Mouse (Mus musculus) adrenal gland, adult (tissue): ENCODE data around the gene Gatb.

ENCODE experiments used
- DNase-seq, 2 experiments: peaks; one replicate each; pipeline ENCODE4 v3.0.0; 2022 to 2023; ENCODE audit warnings: low spot score in 1 of 2; ENCODE audit not compliant: inconsistent age in 2 of 2

Gene Gatb

GRCm38 (mm10) chr3:85652727-85653665, 79.1 kb downstream of the Gatb start:
- DNase-seq: no peak

GRCm38 (mm10) chr3:85655538-85655937, 81.6 kb downstream of the Gatb start:
- no peak for DNase-seq

- DNase-seq: no peak
Observed at GRCm38 (mm10) chr3:85659681-85660080, 85.8 kb downstream of the Gatb start.

- no peak for DNase-seq
Observed at GRCm38 (mm10) chr3:85661926-85662813, 88.3 kb downstream of the Gatb start.

GRCm38 (mm10) chr3:85663826-85664225, 89.9 kb downstream of the Gatb start:
- no peak for DNase-seq

GRCm38 (mm10) chr3:85664591-85665171, 90.8 kb downstream of the Gatb start:
- no peak for DNase-seq

GRCm38 (mm10) chr3:85666166-85666565, 92.2 kb downstream of the Gatb start:
- DNase-seq: no peak

GRCm38 (mm10) chr3:85666736-85667135, 92.8 kb downstream of the Gatb start:
- DNase-seq: no peak

- no peak for DNase-seq
Observed at GRCm38 (mm10) chr3:85667683-85668082, 93.8 kb downstream of the Gatb start.

GRCm38 (mm10) chr3:85669844-85670243, 95.9 kb downstream of the Gatb start:
- no peak for DNase-seq

GRCm38 (mm10) chr3:85677133-85677532, 103.2 kb downstream of the Gatb start:
- no peak for DNase-seq

- DNase-seq: no peak
Observed at GRCm38 (mm10) chr3:85677952-85678351, 104.0 kb downstream of the Gatb start.

- DNase-seq: no peak
Observed at GRCm38 (mm10) chr3:85679312-85679933, 105.5 kb downstream of the Gatb start.

- no peak for DNase-seq
Observed at GRCm38 (mm10) chr3:85679960-85680359, 106.0 kb downstream of the Gatb start.

GRCm38 (mm10) chr3:85681136-85681535, 107.2 kb downstream of the Gatb start:
- DNase-seq: no peak

- no peak for DNase-seq
Observed at GRCm38 (mm10) chr3:85683618-85684017, 109.7 kb downstream of the Gatb start.

- DNase-seq: no peak
Observed at GRCm38 (mm10) chr3:85685271-85685670, 111.4 kb downstream of the Gatb start.

- DNase-seq: no peak
Observed at GRCm38 (mm10) chr3:85688341-85688740, 114.4 kb downstream of the Gatb start.

- DNase-seq: no peak
Observed at GRCm38 (mm10) chr3:85691134-85691533, 117.2 kb downstream of the Gatb start.

GRCm38 (mm10) chr3:85693013-85693412, 119.1 kb downstream of the Gatb start:
- no peak for DNase-seq

- no peak for DNase-seq
Observed at GRCm38 (mm10) chr3:85695056-85695455, 121.1 kb downstream of the Gatb start.
